Mouse (Mus musculus): Measurements from ENCODE around the gene Slc18b1. TPM values are rescaled to one million over a fixed set of nuclear protein-coding genes. Genes with fewer than 3 reads are reported as not detected.
A peak's percentile ranks its signal among the peaks of the same experiment; 100 is the strongest.

Slc18b1 gene
- total and polyA plus RNA-seq, 2 experiments = 3.0 to 11.4 TPM

DNA sequence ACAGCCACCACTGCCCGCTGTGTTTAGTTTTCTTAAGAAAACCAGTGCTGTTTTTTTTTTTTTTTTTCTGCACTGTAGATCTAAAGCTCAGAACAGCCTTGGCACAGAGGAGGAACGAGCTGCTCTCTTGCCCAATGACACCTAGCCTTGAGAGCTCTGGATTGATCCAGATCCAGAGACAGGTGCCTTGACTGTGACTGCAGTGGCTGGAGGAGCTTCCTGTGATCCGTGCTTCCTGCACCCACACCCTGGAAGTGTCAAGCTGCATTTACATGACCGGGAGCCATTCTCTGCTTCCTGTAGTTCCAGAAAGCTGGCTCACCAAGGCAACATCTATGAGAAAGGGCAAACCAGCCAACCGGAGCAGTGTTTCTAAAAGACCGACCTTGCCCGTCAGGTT, 29.7 kb downstream of the Slc18b1 start:
- no peak for DNase-seq (ENCODE audit: extremely low read depth, low read depth, low spot score)
- H3K4me1 ChIP-seq (ENCODE audit: control insufficient read depth, insufficient read depth, low read length) = no peaks in the 10 kb centered on the region
- no peak overlapping the region for H3K27ac ChIP-seq (replicated peaks; ENCODE audit: insufficient read depth, low read depth, low read length)
- TF ChIP-seq CTCF (IDR thresholded peaks at IDR 0.05; ENCODE audit: low read depth, low read length) (no peak), POLR2A (IDR thresholded peaks at IDR 0.05; ENCODE audit: extremely low read depth, insufficient read depth, low read length) (no peak)
- 86% methylated on average over 7 of the region's 7 CpGs for WGBS
- H3K27me3 ChIP-seq (ENCODE audit: control insufficient read depth, insufficient read depth, low read length) = no peaks in the 10 kb centered on the region
- no peaks in the 10 kb centered on the region for H3K79me2 ChIP-seq (ENCODE audit: control insufficient read depth, insufficient read depth, low read length)
- no peak overlapping the region for H3K4me3 ChIP-seq (ENCODE audit: insufficient read depth, low read depth, low read length)
- no peak overlapping the region for H3K9ac ChIP-seq (ENCODE audit: low read depth, low read length)
- H3K36me3 ChIP-seq (ENCODE audit: control insufficient read depth, insufficient read depth, low read length) = peaks cover 26% of the 10 kb centered on the region

DNA sequence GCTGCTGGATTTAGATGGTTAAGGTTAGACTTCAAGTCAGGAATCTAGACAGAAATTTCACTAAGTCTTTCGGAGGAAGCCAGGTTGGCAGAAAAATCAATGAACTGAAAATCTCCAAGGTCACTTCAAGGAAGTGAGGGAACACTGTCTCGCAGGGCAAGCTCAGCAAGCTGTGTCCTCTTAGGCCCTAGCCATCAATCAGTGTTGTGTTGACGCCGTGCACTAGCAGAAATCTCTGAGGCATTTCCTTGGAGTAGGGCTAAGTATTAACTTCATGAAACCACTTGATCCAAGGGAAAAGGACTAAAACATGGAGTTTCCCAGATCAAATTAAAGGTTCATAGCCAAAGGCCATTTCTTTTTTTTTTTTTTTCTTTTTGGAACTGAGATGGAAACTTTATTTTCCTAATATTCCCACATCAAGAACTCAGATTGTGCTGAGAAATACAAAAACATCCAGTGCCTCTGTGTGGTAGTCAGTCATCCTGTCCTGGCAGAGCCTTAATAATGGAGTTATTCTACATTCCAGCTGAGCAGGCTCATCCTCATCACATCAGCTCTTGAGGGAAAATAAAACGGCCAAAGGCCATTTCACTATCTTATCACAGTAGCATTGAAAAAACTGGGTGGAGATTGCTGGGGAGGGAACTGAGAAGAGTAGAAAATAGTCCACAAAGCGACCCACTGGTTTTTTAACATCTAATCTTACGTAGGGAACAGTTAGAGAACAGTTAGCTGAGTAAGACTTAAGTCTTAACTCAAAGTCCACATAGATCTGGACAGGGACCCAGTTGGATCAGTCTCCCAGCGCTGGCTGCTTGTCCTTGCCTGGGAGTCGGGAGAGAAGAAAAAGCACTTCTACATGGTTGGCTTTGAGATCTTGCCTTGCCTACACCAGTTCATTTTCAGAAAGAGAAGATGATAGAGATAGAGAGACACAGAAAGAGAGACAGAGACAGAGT, 39.5 kb downstream of the Slc18b1 start:
- Histone ChIP-seq H3K36me3 (ENCODE audit: control insufficient read depth, insufficient read depth, low read length) (no peaks in the 10 kb centered on the region), H3K79me2 (ENCODE audit: control insufficient read depth, insufficient read depth, low read length) (no peaks in the 10 kb centered on the region), H3K27ac (replicated peaks; ENCODE audit: insufficient read depth, low read depth, low read length) (no peak overlapping the region), H3K4me1 (ENCODE audit: control insufficient read depth, insufficient read depth, low read length) (peaks cover 10% of the 10 kb centered on the region), H3K9ac (ENCODE audit: low read depth, low read length) (no peak overlapping the region), H3K4me3 (ENCODE audit: insufficient read depth, low read depth, low read length) (no peak overlapping the region), H3K27me3 (ENCODE audit: control insufficient read depth, insufficient read depth, low read length) (no peaks in the 10 kb centered on the region)
- WGBS = 37% methylated on average over 9 of the region's 9 CpGs
- peak; percentile 77 for DNase-seq (ENCODE audit: extremely low read depth, low read depth, low spot score)
- TF ChIP-seq CTCF (IDR thresholded peaks at IDR 0.05; ENCODE audit: low read depth, low read length) (no peak), POLR2A (IDR thresholded peaks at IDR 0.05; ENCODE audit: extremely low read depth, insufficient read depth, low read length) (no peak)

DNA sequence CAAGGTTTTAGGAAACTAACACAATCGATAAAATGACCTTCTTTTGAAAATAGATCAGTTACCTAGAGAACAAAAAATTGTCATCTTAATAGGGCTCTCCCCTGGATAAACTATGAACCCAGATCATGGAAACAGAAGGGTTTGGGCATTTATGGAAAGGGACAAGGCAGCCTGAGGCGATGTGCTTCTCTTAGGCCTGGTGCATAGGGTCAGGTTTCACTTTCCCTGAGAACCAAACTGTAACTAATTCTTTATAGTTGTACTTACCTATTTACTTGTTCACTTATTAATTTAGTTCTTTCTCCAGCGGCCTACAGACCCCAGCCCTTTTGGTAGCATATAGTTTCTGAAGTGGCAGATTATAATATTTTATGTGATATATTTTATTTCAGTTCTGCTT, 40.3 kb downstream of the Slc18b1 start:
- 0 out of 2 replicates have a peak overlapping the region, but pooled peaks have one; percentile 15 for H3K27ac ChIP-seq (replicated peaks; ENCODE audit: insufficient read depth, low read depth, low read length)
- 70% methylated on average over 3 of the region's 3 CpGs for WGBS
- no peak overlapping the region for H3K9ac ChIP-seq (ENCODE audit: low read depth, low read length)
- H3K4me1 ChIP-seq (ENCODE audit: control insufficient read depth, insufficient read depth, low read length) = peaks cover 10% of the 10 kb centered on the region
- no peaks in the 10 kb centered on the region for H3K36me3 ChIP-seq (ENCODE audit: control insufficient read depth, insufficient read depth, low read length)
- H3K27me3 ChIP-seq (ENCODE audit: control insufficient read depth, insufficient read depth, low read length) = no peaks in the 10 kb centered on the region
- no peak for DNase-seq (ENCODE audit: extremely low read depth, low read depth, low spot score)
- TF ChIP-seq CTCF (IDR thresholded peaks at IDR 0.05; ENCODE audit: low read depth, low read length) (no peak), POLR2A (IDR thresholded peaks at IDR 0.05; ENCODE audit: extremely low read depth, insufficient read depth, low read length) (no peak)
- no peak overlapping the region for H3K4me3 ChIP-seq (ENCODE audit: insufficient read depth, low read depth, low read length)
- no peaks in the 10 kb centered on the region for H3K79me2 ChIP-seq (ENCODE audit: control insufficient read depth, insufficient read depth, low read length)

DNA sequence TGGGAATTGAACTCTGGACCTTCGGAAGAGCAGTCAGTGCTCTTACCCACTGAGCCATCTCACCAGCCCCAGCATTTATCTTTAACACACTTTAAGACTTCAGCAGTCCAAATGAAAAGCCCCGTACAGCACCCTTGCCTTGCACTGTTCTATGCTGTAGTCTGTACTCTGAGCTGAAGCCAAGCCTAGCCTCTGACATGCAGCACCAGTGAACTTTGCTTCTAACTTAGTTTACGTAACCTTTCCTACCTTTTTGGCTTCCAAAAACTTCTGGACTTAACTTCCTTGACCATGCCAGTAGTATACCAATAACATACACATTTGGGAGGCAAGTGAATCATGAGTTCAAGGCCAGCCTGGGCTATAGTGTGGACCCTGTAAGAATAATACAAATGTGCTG, 42.1 kb downstream of the Slc18b1 start:
- Histone ChIP-seq H3K4me1 (ENCODE audit: control insufficient read depth, insufficient read depth, low read length) (peaks cover 10% of the 10 kb centered on the region), H3K27ac (replicated peaks; ENCODE audit: insufficient read depth, low read depth, low read length) (peak overlapping the region; percentile 76), H3K4me3 (ENCODE audit: insufficient read depth, low read depth, low read length) (no peak overlapping the region), H3K9ac (ENCODE audit: low read depth, low read length) (0 out of 2 replicates have a peak overlapping the region, but pooled peaks have one; percentile 9), H3K27me3 (ENCODE audit: control insufficient read depth, insufficient read depth, low read length) (no peaks in the 10 kb centered on the region), H3K36me3 (ENCODE audit: control insufficient read depth, insufficient read depth, low read length) (no peaks in the 10 kb centered on the region), H3K79me2 (ENCODE audit: control insufficient read depth, insufficient read depth, low read length) (no peaks in the 10 kb centered on the region)
- TF ChIP-seq POLR2A (IDR thresholded peaks at IDR 0.05; ENCODE audit: extremely low read depth, insufficient read depth, low read length) (no peak), CTCF (IDR thresholded peaks at IDR 0.05; ENCODE audit: low read depth, low read length) (no peak)
- peak; percentile 93 for DNase-seq (ENCODE audit: extremely low read depth, low read depth, low spot score)
- WGBS = 39% methylated on average over 3 of the region's 3 CpGs

DNA sequence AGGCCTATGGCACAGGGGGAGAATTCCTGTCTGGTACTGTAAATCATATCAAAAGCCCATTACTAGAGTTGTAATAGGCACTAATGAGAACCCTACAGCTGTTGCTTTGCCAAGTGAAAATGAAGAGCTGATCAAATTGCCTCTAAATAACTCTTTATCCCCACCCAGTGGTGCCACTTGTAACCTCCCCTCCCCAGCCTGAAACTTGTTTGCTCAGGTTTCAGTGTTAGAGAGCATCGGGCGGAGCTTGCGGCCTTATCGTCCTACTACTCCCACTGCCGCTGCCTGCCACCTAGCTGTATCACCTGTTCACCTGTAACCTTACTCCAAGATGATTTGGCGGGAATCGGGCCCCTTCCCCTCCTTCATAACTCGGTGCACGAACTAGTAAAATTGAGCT, 42.6 kb downstream of the Slc18b1 start:
- TF ChIP-seq POLR2A (IDR thresholded peaks at IDR 0.05; ENCODE audit: extremely low read depth, insufficient read depth, low read length) = no peak
- TF ChIP-seq CTCF (IDR thresholded peaks at IDR 0.05; ENCODE audit: low read depth, low read length) = peak; percentile 38; the same call in 1 of the 2 replicates
- peak; percentile 70 for DNase-seq (ENCODE audit: extremely low read depth, low read depth, low spot score)
- no peaks in the 10 kb centered on the region for H3K79me2 ChIP-seq (ENCODE audit: control insufficient read depth, insufficient read depth, low read length)
- H3K4me3 ChIP-seq (ENCODE audit: insufficient read depth, low read depth, low read length) = no peak overlapping the region
- peaks cover 10% of the 10 kb centered on the region for H3K4me1 ChIP-seq (ENCODE audit: control insufficient read depth, insufficient read depth, low read length)
- peak overlapping the region; percentile 76 for H3K27ac ChIP-seq (replicated peaks; ENCODE audit: insufficient read depth, low read depth, low read length)
- H3K9ac ChIP-seq (ENCODE audit: low read depth, low read length) = 0 out of 2 replicates have a peak overlapping the region, but pooled peaks have one; percentile 9
- 11% methylated on average over 9 of the region's 9 CpGs for WGBS
- H3K27me3 ChIP-seq (ENCODE audit: control insufficient read depth, insufficient read depth, low read length) = no peaks in the 10 kb centered on the region
- H3K36me3 ChIP-seq (ENCODE audit: control insufficient read depth, insufficient read depth, low read length) = no peaks in the 10 kb centered on the region

DNA sequence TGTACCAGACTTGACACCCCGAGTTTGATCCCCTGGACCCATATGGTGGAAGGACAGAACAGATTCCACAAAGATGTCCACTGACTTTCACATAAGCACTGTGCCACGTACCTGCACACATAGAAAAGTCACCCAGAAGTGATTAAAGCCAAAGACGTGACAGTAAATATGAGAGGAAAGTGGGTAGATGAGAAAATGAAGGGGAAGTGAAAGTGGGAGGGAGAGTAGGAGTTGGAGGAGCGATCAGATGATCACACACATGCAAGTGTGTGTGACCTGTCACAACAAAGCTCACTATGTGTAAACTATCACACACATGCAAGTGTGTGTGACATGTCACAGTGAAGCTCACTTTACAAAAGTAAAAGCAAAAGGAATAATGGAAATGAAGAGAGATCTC, 43.7 kb downstream of the Slc18b1 start:
- TF ChIP-seq POLR2A (IDR thresholded peaks at IDR 0.05; ENCODE audit: extremely low read depth, insufficient read depth, low read length) (no peak), CTCF (IDR thresholded peaks at IDR 0.05; ENCODE audit: low read depth, low read length) (no peak)
- Histone ChIP-seq H3K79me2 (ENCODE audit: control insufficient read depth, insufficient read depth, low read length) (no peaks in the 10 kb centered on the region), H3K4me1 (ENCODE audit: control insufficient read depth, insufficient read depth, low read length) (peaks cover 10% of the 10 kb centered on the region), H3K27me3 (ENCODE audit: control insufficient read depth, insufficient read depth, low read length) (no peaks in the 10 kb centered on the region), H3K27ac (replicated peaks; ENCODE audit: insufficient read depth, low read depth, low read length) (no peak overlapping the region), H3K9ac (ENCODE audit: low read depth, low read length) (no peak overlapping the region), H3K36me3 (ENCODE audit: control insufficient read depth, insufficient read depth, low read length) (no peaks in the 10 kb centered on the region), H3K4me3 (ENCODE audit: insufficient read depth, low read depth, low read length) (no peak overlapping the region)
- WGBS = 85% methylated on average over 4 of the region's 4 CpGs
- DNase-seq (ENCODE audit: extremely low read depth, low read depth, low spot score) = no peak
